Mouse (Mus musculus) G1E (cell line): Measurements from ENCODE around the gene Gm10577. TPM values are rescaled to one million over a fixed set of nuclear protein-coding genes. Genes with fewer than 3 reads are reported as not detected.

Experiments
- ATAC-seq: 2 replicates; pipeline ENCODE4 v1.8.0; 2016; ENCODE audit warnings: mild to moderate bottlenecking; ENCODE audit not compliant: insufficient number of reproducible peaks, poor library complexity, low FRiP score, severe bottlenecking; ENCODE audit errors: extremely low read depth
- DNase-seq: peaks from one replicate; pipeline ENCODE4 v3.0.0; 2012; ENCODE audit warnings: low spot score
- H3K27me3 ChIP-seq: 2 replicates; pipeline ENCODE4 v1.6.1; 2012; ENCODE audit warnings: mild to moderate bottlenecking, low read length, inconsistent platforms; ENCODE audit not compliant: insufficient read depth
- H3K36me3 ChIP-seq: replicated peaks from 2 replicates; pipeline ENCODE3; 2012; ENCODE audit warnings: mild to moderate bottlenecking, inconsistent platforms
- H3K4me1 ChIP-seq: 2 replicates; pipeline ENCODE4 v1.6.1; 2012; ENCODE audit warnings: low read depth, low read length, inconsistent platforms, mixed read lengths; ENCODE audit not compliant: insufficient read depth
- H3K4me3 ChIP-seq: 2 replicates; pipeline ENCODE4 v1.5.1; 2012; ENCODE audit warnings: low read depth, mild to moderate bottlenecking, inconsistent platforms, low read length, moderate library complexity, mixed read lengths
- H3K9me3 ChIP-seq: replicated peaks from 2 replicates; pipeline ENCODE4 v1.6.1; 2012; ENCODE audit warnings: inconsistent platforms
- CTCF ChIP-seq: IDR thresholded peaks from 2 replicates; pipeline ENCODE4 v1.5.1; 2012; ENCODE audit warnings: low read depth, low read length, inconsistent platforms, mixed read lengths
- GATA1 ChIP-seq: IDR thresholded peaks from 2 replicates; pipeline ENCODE4 v1.6.1; 2012; ENCODE audit warnings: borderline replicate concordance, low read length, inconsistent platforms, mixed read lengths
- GATA2 ChIP-seq: IDR thresholded peaks from 2 replicates; pipeline ENCODE4 v1.6.1; 2012; ENCODE audit warnings: low read depth, low read length, inconsistent platforms, borderline replicate concordance
- POLR2AphosphoS5 ChIP-seq: IDR thresholded peaks from 2 replicates; pipeline ENCODE4 v1.6.1; 2012; ENCODE audit warnings: low read depth, low read length, inconsistent platforms; ENCODE audit not compliant: insufficient replicate concordance
- TAL1 ChIP-seq: conservative IDR thresholded peaks from 2 replicates; pipeline ENCODE4 v1.6.1; 2012; ENCODE audit warnings: low read depth, low read length, inconsistent platforms, mixed read lengths
- polyA plus RNA-seq: library from polyadenylated mRNA; stranded (reverse); fragments of >175 nt; gene quantifications from 2 replicates; pipeline ENCODE4 v1.2.3, GENCODE M21; 2012
- total RNA-seq, 2 experiments: library from RNA; stranded (forward) in 1 of 2; stranded (reverse) in 1 of 2; fragments of 200-1000 nt in 1 of 2; fragments of >200 nt in 1 of 2; fragmentation: Nextera tagmentation in 1 of 2; gene quantifications; 2 replicates each; pipeline ENCODE4 v1.2.3; 2014 to 2017

The Gm10577 gene
- total and polyA plus RNA-seq, 3 experiments = not detected

DNA sequence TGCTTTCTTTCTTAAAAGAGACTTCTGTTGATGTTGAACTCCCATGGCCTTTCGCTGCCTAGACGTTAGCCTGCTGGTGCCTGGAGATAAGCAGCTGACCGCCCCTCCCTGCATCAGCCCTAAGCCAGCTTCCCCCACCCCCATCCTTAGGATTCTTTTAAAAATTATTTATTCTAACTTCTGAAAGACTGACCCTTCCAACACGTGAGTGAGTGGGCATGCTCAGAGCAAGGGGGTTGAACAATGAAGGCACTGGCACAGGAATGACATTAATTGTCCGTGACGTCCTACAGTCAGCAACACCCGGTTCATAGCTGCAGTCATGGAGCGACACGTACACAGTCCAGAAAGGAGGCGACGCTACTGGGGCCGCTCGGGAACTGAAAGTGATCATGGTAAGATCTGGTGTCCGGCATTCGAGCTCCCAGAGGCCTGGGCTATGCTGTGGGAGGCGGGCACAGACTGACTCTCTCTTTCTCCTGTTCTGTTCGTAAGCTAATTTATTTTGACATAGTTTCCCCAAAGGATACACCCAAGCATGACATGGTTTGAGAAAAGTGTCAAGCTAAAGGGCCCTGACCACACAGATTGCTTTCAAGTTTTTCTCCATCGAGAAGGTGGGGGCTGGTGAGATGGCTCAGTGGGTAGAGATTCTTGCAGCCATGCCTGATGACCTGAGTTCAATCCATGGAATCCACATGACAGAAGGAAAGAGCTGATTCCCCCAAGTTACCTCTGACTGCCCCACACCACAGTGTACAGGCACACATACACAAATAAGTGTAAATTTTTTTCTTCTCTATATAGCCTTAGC, 25.8 kb downstream of the Gm10577 start:
- Histone ChIP-seq H3K4me1 (peaks cover 83% of the 10 kb centered on the region), H3K9me3 (no peaks in the 10 kb centered on the region), H3K27me3 (no peaks in the 10 kb centered on the region), H3K36me3 (peaks cover 27% of the 10 kb centered on the region), H3K4me3 (peak overlapping the region; percentile 72)
- DNase-seq (peak; percentile 68), ATAC-seq (peak; percentile 78)
- TF ChIP-seq TAL1 = peak; percentile 66
- TF ChIP-seq GATA1 = no peak

DNA sequence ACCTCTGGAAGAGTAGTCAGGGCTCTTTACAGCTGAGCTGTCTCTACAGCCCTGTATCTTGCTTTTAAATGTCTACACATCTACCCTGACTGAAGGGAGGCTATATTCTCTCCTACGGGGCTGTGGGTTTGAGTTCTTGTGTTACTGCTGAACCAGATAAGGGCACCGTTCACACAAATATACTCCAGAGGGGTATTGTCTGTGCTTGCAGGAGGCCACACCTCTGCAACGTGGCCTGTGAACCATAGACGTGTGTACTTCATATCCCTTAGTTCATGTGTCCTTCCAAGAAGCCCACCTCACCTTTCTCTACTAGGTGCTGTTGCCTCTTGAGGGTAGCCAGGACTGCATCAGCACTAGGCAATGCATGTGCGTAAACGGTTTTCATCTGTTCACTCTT, 28.4 kb downstream of the Gm10577 start:
- H3K4me1 ChIP-seq = peaks cover 73% of the 10 kb centered on the region
- DNase-seq = no peak
- peaks cover 12% of the 10 kb centered on the region for H3K36me3 ChIP-seq
- H3K9me3 ChIP-seq = no peaks in the 10 kb centered on the region
- ATAC-seq = no peak; the same call in 1 of the 2 replicates
- no peak for TF ChIP-seq CTCF
- no peaks in the 10 kb centered on the region for H3K27me3 ChIP-seq
- H3K4me3 ChIP-seq = no peak overlapping the region

DNA sequence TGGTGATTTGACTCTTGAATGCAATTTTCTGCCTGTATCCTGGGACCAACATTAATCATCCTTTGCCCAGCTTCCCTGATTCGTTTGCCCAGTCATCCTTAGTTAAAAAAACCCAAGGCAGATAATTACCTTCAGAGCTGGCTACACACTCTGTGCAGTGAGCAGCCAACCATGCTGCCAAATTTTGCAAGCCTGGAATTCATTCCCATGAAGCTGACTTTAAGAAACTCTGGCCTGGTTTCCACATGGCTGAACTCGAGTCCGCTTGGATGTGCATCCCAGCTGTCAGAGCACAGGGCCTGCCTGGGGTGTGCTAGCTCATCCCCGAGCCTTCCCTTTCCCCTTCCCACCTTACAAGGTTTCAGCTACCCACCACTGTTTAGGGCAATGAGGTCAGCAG, 29.5 kb downstream of the Gm10577 start:
- TF ChIP-seq GATA1 (no peak), CTCF (no peak), TAL1 (no peak), GATA2 (no peak), POLR2AphosphoS5 (no peak)
- Histone ChIP-seq H3K9me3 (no peaks in the 10 kb centered on the region), H3K4me1 (peaks cover 62% of the 10 kb centered on the region), H3K36me3 (peaks cover 4% of the 10 kb centered on the region), H3K27me3 (no peaks in the 10 kb centered on the region), H3K4me3 (no peak overlapping the region)
- no peak for DNase-seq
- no peak for ATAC-seq

DNA sequence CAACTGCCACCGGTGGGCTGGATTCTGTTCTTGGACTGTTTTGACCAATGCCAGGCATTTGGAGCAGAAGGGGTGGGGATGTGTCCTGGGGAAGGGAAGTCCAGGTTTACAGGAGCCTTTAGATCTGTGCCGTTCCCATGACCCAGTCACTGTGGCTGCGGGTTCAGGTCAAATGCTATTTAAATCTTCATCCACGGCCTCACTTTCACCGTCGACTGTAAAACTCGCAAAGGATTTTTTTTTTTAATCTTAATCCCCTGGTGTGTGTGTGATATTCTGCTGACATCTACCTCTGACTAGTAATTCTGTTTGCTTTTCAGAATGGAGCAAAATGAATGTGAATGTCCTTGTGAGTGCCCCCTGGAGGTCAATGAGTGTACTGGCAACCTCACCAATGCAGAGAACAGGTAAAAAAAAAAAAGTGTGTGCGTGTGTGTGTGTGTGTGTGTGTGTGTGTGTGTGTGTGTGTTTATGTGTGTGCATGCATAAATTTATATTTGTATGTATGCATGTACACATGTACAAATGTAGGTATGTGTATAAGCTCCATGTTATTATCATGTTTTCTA, 32.2 kb downstream of the Gm10577 start:
- no peaks in the 10 kb centered on the region for H3K36me3 ChIP-seq
- peaks cover 3% of the 10 kb centered on the region; the same call in 1 of the 2 replicates for H3K27me3 ChIP-seq
- H3K4me1 ChIP-seq = peaks cover 42% of the 10 kb centered on the region
- ATAC-seq = no peak
- TF ChIP-seq POLR2AphosphoS5 (no peak), GATA1 (no peak), CTCF (0 out of 2 replicates have a peak, but pooled peaks have one; percentile 23), GATA2 (no peak), TAL1 (no peak)
- H3K9me3 ChIP-seq = no peaks in the 10 kb centered on the region
- H3K4me3 ChIP-seq = no peak overlapping the region
- no peak for DNase-seq

DNA sequence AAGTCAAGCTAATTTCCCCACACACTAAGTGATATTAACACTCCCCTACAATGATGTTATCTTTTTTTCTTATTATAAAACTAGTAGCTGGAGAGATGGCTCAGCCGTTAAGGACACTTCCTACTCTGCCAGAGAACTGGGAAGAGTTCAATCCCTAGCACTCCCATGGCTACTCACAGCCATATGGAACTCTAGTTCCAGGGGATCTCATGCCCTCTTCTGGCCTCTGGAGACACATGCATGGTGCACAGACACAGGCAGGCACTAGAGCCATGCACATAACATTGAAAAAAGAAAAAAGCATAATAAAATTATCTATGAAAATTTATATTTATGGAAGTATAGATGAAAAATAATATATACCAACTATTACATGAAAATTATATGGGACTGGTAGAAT, 33.3 kb downstream of the Gm10577 start:
- no peaks in the 10 kb centered on the region for H3K36me3 ChIP-seq
- H3K9me3 ChIP-seq = no peaks in the 10 kb centered on the region
- TF ChIP-seq CTCF (no peak), GATA1 (no peak)
- H3K27me3 ChIP-seq = peaks cover 5% of the 10 kb centered on the region; the same call in 1 of the 2 replicates
- no peak overlapping the region for H3K4me3 ChIP-seq
- peaks cover 30% of the 10 kb centered on the region for H3K4me1 ChIP-seq
- DNase-seq (no peak), ATAC-seq (no peak)

DNA sequence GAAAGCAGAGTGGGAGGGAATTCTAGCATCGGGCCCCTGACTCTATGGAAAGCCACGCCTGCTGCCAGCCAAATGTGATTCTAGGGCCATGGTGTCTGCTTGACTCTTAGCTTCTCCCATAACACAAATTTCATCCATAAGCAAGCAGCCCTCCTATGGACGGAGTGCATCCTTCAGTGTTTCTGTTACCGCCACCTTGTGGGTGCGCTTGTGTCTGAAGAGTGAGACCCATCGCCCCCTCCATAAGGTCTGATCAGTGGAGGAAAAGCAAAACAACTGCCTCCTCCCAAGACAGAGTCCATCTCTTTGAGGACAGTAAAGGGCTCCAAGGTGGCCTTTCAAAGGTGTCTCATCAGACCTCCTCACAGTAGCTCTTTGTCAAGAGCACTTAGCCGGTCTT, 43.0 kb downstream of the Gm10577 start:
- H3K27me3 ChIP-seq = no peaks in the 10 kb centered on the region; the same call in 1 of the 2 replicates
- TF ChIP-seq GATA2 (no peak), CTCF (no peak), POLR2AphosphoS5 (no peak), TAL1 (no peak), GATA1 (no peak)
- H3K4me1 ChIP-seq = no peaks in the 10 kb centered on the region
- H3K36me3 ChIP-seq = no peaks in the 10 kb centered on the region
- no peaks in the 10 kb centered on the region for H3K9me3 ChIP-seq
- DNase-seq (no peak), ATAC-seq (no peak)
- no peak overlapping the region for H3K4me3 ChIP-seq

DNA sequence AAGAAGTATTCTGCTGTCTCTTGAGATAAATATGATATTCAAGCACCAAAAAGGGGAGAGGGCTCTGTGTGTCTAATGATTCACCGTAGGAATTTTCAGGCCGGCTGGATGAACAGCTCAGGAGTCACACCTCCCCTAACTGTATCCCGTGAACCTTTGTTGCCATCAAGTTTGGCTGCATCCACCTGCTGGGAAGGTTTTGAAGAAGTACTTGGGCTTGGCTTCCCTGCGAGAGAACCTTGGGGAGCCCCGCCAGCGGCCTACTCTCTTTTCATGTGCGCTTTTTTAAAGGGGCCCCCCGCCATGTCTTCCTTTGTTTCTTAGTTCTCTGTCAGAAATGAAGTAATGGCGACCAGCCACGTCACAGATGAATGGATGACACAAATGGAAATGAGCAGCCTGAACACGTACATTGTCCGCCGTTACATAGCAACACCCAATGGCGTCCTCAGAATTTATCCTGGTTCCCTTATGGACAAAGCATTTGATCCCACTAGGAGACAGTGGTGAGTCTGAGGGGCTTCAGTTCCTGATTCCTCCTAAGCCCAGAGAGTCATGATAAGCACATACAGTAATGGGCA, 46.0 kb downstream of the Gm10577 start:
- no peak overlapping the region for H3K4me3 ChIP-seq
- H3K36me3 ChIP-seq = no peaks in the 10 kb centered on the region
- H3K9me3 ChIP-seq = no peaks in the 10 kb centered on the region
- ATAC-seq (no peak), DNase-seq (no peak)
- H3K4me1 ChIP-seq = no peaks in the 10 kb centered on the region
- no peak for TF ChIP-seq GATA1
- no peak for TF ChIP-seq GATA2
- TF ChIP-seq TAL1 = no peak
- no peak for TF ChIP-seq POLR2AphosphoS5
- TF ChIP-seq CTCF = no peak
- no peaks in the 10 kb centered on the region for H3K27me3 ChIP-seq
